Mouse (Mus musculus) limb, embryonic 11.5 days (tissue): ENCODE measurements around the gene Gm14305. TPM values are rescaled to one million over a fixed set of nuclear protein-coding genes. Genes with fewer than 3 reads are reported as not detected.
A peak's percentile ranks its signal among the peaks of the same experiment; 100 is the strongest.
"Not testable (repeated sequence)": the region's sequence is repeated elsewhere in the genome, so short reads cannot be mapped to it uniquely, and the experiment has no call there.

Experiments used
- ATAC-seq: fragments of 200-750 bp; cut with Nextera tagmentation; 2 replicates; pipeline ENCODE4 v1.8.0; 2017; ENCODE audit warnings: low read depth; ENCODE audit not compliant: insufficient number of reproducible peaks, low FRiP score, low TSS enrichment
- DNase-seq: peaks from one replicate; pipeline ENCODE4 v3.0.0-alpha.2; 2015; ENCODE audit warnings: low spot score
- H3K27ac ChIP-seq: fragments of 300-500 bp; sonication (generic); replicated peaks from 2 replicates; pipeline ENCODE4 v1.5.1; 2014; ENCODE audit warnings: low read depth, mild to moderate bottlenecking, low read length
- H3K27me3 ChIP-seq: fragments of 300-500 bp; sonication (generic); 2 replicates; pipeline ENCODE4 v1.6.1; 2014; ENCODE audit warnings: mild to moderate bottlenecking, low read length, mixed read lengths; ENCODE audit not compliant: control insufficient read depth, insufficient read depth
- H3K36me3 ChIP-seq: fragments of 300-500 bp; sonication (generic); 2 replicates; pipeline ENCODE4 v1.6.1; 2014; ENCODE audit warnings: mild to moderate bottlenecking, low read length, moderate library complexity, mixed read lengths; ENCODE audit not compliant: control insufficient read depth, insufficient read depth
- H3K4me1 ChIP-seq: fragments of 300-500 bp; sonication (generic); 2 replicates; pipeline ENCODE4 v1.6.1; 2014; ENCODE audit warnings: low read length, mixed read lengths; ENCODE audit not compliant: control insufficient read depth, insufficient read depth
- H3K4me2 ChIP-seq: fragments of 300-500 bp; sonication (generic); 2 replicates; pipeline ENCODE4 v1.6.1; 2014; ENCODE audit warnings: low read depth, mild to moderate bottlenecking, moderate library complexity; ENCODE audit not compliant: severe bottlenecking
- H3K4me3 ChIP-seq: fragments of 300-500 bp; sonication (generic); 2 replicates; pipeline ENCODE4 v1.5.1; 2014; ENCODE audit warnings: low read depth, low read length
- H3K9ac ChIP-seq: fragments of 300-500 bp; sonication (generic); 2 replicates; pipeline ENCODE4 v1.6.1; 2014; ENCODE audit warnings: mild to moderate bottlenecking, low read length
- H3K9me3 ChIP-seq: fragments of 300-500 bp; sonication (generic); 2 replicates; pipeline ENCODE4 v1.6.1; 2016; ENCODE audit warnings: low read length; ENCODE audit not compliant: control insufficient read depth
- WGBS: fragments of 180-500 bp; shearing (Covaris S2); extraction: QIAGEN DNeasy Blood & Tissue Kit; methylation state at CpG from one replicate; pipeline ENCODE4 v1.1.7; 2014; 5-methylcytosine and 5-hydroxymethylcytosine counted together
- polyA plus RNA-seq: library from polyadenylated mRNA; unstranded; fragments of >200 nt; fragmentation: Nextera tagmentation; extraction: Ambion mirVana; gene quantifications from 2 replicates; pipeline ENCODE4 v1.2.1, GENCODE M21; 2014

Gene Gm14305
- polyA plus RNA-seq: 28.1 and 30.6 TPM in 2 replicates

GRCm38 (mm10) chr2:176708051-176708450 is at the start of gene Gm14305:
Gene Gm14305 (plus strand): TSS chr2:176708328.
- not testable (repeated sequence) for H3K36me3 ChIP-seq, H3K9ac ChIP-seq, H3K4me1 ChIP-seq, H3K27me3 ChIP-seq, DNase-seq, H3K4me2 ChIP-seq, H3K27ac ChIP-seq, H3K9me3 ChIP-seq, ATAC-seq
- peak within 1 kb of the TSS; percentile 36 for H3K4me3 ChIP-seq
- 0% methylated on average over 2 of the region's 6 CpGs for whole genome bisulfite sequencing

DNA sequence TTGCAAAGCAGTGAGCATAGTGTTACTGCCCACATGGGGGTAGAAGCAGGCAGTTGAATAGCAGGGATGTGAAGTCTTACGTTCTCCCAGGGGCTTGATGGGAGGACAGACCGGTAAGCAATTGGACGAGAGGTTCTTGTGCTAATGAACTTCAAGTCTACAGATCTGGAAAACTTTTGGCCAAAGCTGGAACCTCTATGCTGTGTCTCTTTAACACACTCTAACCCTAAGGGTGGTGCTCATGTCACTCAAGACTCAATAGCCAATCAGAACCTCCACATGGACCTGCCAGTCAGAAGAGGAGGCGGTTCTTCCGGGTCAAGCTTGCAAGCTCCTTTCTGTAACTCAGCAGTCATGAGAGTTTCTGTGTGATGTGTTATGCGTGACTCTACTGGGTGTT is 37.9 kb upstream of the Gm14305 start, which contains the start of gene Zfp973:
TSS of gene Zfp973 (plus strand) at position 301 of the 400 bp plus-strand sequence.
- H3K4me2 ChIP-seq, H3K36me3 ChIP-seq, H3K4me3 ChIP-seq, H3K4me1 ChIP-seq, H3K27me3 ChIP-seq, H3K9me3 ChIP-seq, H3K27ac ChIP-seq, ATAC-seq, DNase-seq, H3K9ac ChIP-seq: not testable (repeated sequence)
- WGBS: no CpG with 5 or more reads among the region's 6 CpGs

Other genes with a start within 250 kb of the Gm14305 start
- 2.2 and 3.9 TPM in 2 replicates for gene Gm14434, start 221.5 kb upstream of the Gm14305 start, polyA plus RNA-seq
- gene Zfp967, start 187.3 kb upstream of the Gm14305 start, polyA plus RNA-seq: not detected in 2 replicates
- gene Gm14308, start 72.0 kb upstream of the Gm14305 start, polyA plus RNA-seq: 17.5 and 21.0 TPM in 2 replicates
- 9.0 and 10.1 TPM in 2 replicates for gene Zfp973, start 37.8 kb upstream of the Gm14305 start, polyA plus RNA-seq
- 12.8 and 14.2 TPM in 2 replicates for gene Gm14295, start 90.3 kb downstream of the Gm14305 start, polyA plus RNA-seq
- gene Gm14408, start 122.8 kb downstream of the Gm14305 start, polyA plus RNA-seq: not detected in 2 replicates
- 11.8 and 12.4 TPM in 2 replicates for gene Gm14296, start 219.5 kb downstream of the Gm14305 start, polyA plus RNA-seq